Mouse (Mus musculus): ENCODE data around the gene Ehd2. TPM values are rescaled to one million over a fixed set of nuclear protein-coding genes. Genes with fewer than 3 reads are reported as not detected.
A peak's percentile ranks its signal among the peaks of the same experiment; 100 is the strongest.

Gene Ehd2
- total and polyA plus RNA-seq, 2 experiments from 2014 or later: 4.4 to 9.5 TPM

DNA sequence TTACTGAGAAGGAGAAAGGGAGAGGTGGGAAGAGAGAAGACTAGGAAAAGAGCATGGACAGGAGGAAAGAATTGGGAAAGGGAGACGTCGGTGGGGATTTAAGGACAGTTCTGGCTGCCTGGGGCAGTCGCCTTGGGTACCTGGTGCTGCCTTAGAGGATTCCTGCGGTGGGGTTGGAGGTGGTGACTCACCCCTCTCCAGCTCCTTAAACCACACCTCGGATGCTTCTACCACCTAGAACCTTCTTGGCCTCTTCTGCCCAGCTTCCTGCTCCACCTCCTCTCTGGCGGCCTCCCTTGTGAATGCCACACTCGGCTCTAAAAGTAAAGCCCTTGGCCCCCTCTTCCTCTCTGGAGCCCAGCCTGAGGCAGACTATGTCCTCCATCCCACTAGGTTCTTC is 11.9 kb downstream of the Ehd2 start:
- no peaks in the 10 kb centered on the region for H3K4me1 ChIP-seq (ENCODE audit: insufficient read depth, low read length)
- no peaks in the 10 kb centered on the region for H3K36me3 ChIP-seq (ENCODE audit: insufficient read depth, low read length)
- WGBS: 37% methylated on average over 7 of the region's 7 CpGs
- H3K9ac ChIP-seq (replicated peaks; ENCODE audit: low read length): no peak overlapping the region
- no peaks in the 10 kb centered on the region for H3K27me3 ChIP-seq (ENCODE audit: insufficient read depth, low read length)
- H3K27ac ChIP-seq: no peak overlapping the region
- H3K4me3 ChIP-seq (ENCODE audit: low read length): no peak overlapping the region
- TF ChIP-seq CTCF (IDR thresholded peaks at IDR 0.05; ENCODE audit: low read depth): no peak
- no peaks in the 10 kb centered on the region for H3K9me3 ChIP-seq (ENCODE audit: low read length)
- ATAC-seq (no peak), DNase-seq (ENCODE audit: low spot score) (no peak)
- H3K4me2 ChIP-seq (ENCODE audit: low read depth, low read length): peak overlapping the region; percentile 41

DNA sequence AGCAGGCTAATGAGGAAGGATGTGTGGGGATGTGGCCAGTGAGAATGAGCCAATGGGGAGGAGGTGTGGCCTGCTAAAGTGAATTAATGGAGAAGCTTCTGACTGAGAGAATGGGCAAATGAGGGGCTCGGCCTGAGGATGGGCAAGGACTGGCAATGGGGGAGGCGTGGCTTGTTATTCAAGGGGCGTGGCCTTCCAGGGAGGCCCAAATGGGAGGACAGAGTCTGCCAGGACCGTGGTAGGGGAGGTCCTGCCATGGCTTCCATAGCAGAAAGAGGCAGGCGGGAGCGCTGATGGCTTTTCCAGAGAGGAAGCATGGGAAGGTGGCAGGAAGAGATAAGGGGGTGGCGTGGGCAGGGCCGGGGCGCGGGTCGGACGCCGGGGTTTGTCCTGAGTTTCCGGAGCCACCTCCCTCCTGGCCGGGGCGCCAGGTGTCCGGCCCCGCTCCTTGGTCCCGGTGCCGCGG is 12.4 kb downstream of the Ehd2 start:
- Histone ChIP-seq H3K4me1 (ENCODE audit: insufficient read depth, low read length) (no peaks in the 10 kb centered on the region), H3K36me3 (ENCODE audit: insufficient read depth, low read length) (no peaks in the 10 kb centered on the region), H3K9me3 (ENCODE audit: low read length) (no peaks in the 10 kb centered on the region), H3K4me3 (ENCODE audit: low read length) (0 out of 2 replicates have a peak overlapping the region, but pooled peaks have one; percentile 4), H3K4me2 (ENCODE audit: low read depth, low read length) (peak overlapping the region; percentile 41), H3K27me3 (ENCODE audit: insufficient read depth, low read length) (no peaks in the 10 kb centered on the region), H3K9ac (replicated peaks; ENCODE audit: low read length) (peak overlapping the region; percentile 28; the same call in 1 of the 2 replicates), H3K27ac (no peak overlapping the region)
- ATAC-seq (peak; percentile 45; the same call in 1 of the 2 replicates), DNase-seq (ENCODE audit: low spot score) (peak; percentile 13)
- no peak for TF ChIP-seq CTCF (IDR thresholded peaks at IDR 0.05; ENCODE audit: low read depth)
- 4% methylated on average over 20 of the region's 21 CpGs for WGBS

DNA sequence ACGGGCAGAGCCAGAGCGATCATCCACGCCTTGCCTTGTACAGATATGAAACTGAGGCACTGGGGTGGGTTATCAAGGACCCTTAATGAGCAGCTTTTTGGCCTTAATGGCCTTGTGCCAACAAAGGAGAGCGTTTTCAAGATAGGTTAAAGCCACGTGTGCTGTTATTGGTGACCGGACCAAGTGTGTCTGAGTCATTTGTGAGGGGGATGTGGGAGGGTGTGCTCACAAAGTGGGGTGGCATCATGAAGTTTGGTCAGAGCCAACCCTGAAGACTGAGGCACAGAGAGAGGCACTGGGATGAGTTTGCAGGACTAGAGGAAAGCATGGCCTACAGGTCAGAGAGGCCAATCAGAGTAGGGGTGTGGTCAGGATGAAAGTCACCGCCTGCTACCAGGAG is 12.9 kb downstream of the Ehd2 start:
- no peak overlapping the region for H3K27ac ChIP-seq
- peak; percentile 11; the same call in 1 of the 2 replicates for ATAC-seq
- H3K36me3 ChIP-seq (ENCODE audit: insufficient read depth, low read length): no peaks in the 10 kb centered on the region
- whole genome bisulfite sequencing: 95% methylated on average over 7 of the region's 7 CpGs
- no peak for TF ChIP-seq CTCF (IDR thresholded peaks at IDR 0.05; ENCODE audit: low read depth)
- no peak overlapping the region for H3K9ac ChIP-seq (replicated peaks; ENCODE audit: low read length)
- DNase-seq (ENCODE audit: low spot score): no peak
- H3K4me3 ChIP-seq (ENCODE audit: low read length): no peak overlapping the region
- no peaks in the 10 kb centered on the region for H3K27me3 ChIP-seq (ENCODE audit: insufficient read depth, low read length)
- no peaks in the 10 kb centered on the region for H3K4me1 ChIP-seq (ENCODE audit: insufficient read depth, low read length)
- H3K9me3 ChIP-seq (ENCODE audit: low read length): no peaks in the 10 kb centered on the region
- no peak overlapping the region for H3K4me2 ChIP-seq (ENCODE audit: low read depth, low read length)

GRCm38 (mm10) chr7:15953307-15954074 is 13.9 kb downstream of the Ehd2 start:
- TF ChIP-seq CTCF (IDR thresholded peaks at IDR 0.05; ENCODE audit: low read depth): peak; percentile 47; the same call in 1 of the 2 replicates
- H3K4me2 ChIP-seq (ENCODE audit: low read depth, low read length): no peak overlapping the region
- no peaks in the 10 kb centered on the region for H3K36me3 ChIP-seq (ENCODE audit: insufficient read depth, low read length)
- H3K9me3 ChIP-seq (ENCODE audit: low read length): no peaks in the 10 kb centered on the region
- H3K27me3 ChIP-seq (ENCODE audit: insufficient read depth, low read length): no peaks in the 10 kb centered on the region
- whole genome bisulfite sequencing: 89% methylated on average over 13 of the region's 13 CpGs
- DNase-seq (ENCODE audit: low spot score) (no peak), ATAC-seq (no peak)
- H3K4me3 ChIP-seq (ENCODE audit: low read length): no peak overlapping the region
- no peaks in the 10 kb centered on the region for H3K4me1 ChIP-seq (ENCODE audit: insufficient read depth, low read length)
- H3K27ac ChIP-seq: no peak overlapping the region
- no peak overlapping the region for H3K9ac ChIP-seq (replicated peaks; ENCODE audit: low read length)

- no peak overlapping the region for H3K4me2 ChIP-seq (ENCODE audit: low read depth, low read length)
- DNase-seq (ENCODE audit: low spot score): no peak
- no peaks in the 10 kb centered on the region for H3K27me3 ChIP-seq (ENCODE audit: insufficient read depth, low read length)
- H3K9me3 ChIP-seq (ENCODE audit: low read length): no peaks in the 10 kb centered on the region
- no peak for TF ChIP-seq CTCF (IDR thresholded peaks at IDR 0.05; ENCODE audit: low read depth)
- no peak overlapping the region for H3K4me3 ChIP-seq (ENCODE audit: low read length)
- no peaks in the 10 kb centered on the region for H3K4me1 ChIP-seq (ENCODE audit: insufficient read depth, low read length)
- ATAC-seq: no peak
- no peak overlapping the region for H3K9ac ChIP-seq (replicated peaks; ENCODE audit: low read length)
- H3K36me3 ChIP-seq (ENCODE audit: insufficient read depth, low read length): no peaks in the 10 kb centered on the region
- 83% methylated on average over 3 of the region's 3 CpGs for WGBS
- H3K27ac ChIP-seq: no peak overlapping the region
Measured at GRCm38 (mm10) chr7:15952416-15952815, 15.0 kb downstream of the Ehd2 start.

GRCm38 (mm10) chr7:15950008-15950407 is 17.4 kb downstream of the Ehd2 start:
- Histone ChIP-seq H3K4me3 (ENCODE audit: low read length) (no peak overlapping the region), H3K27me3 (ENCODE audit: insufficient read depth, low read length) (no peaks in the 10 kb centered on the region), H3K36me3 (ENCODE audit: insufficient read depth, low read length) (no peaks in the 10 kb centered on the region), H3K9ac (replicated peaks; ENCODE audit: low read length) (no peak overlapping the region), H3K9me3 (ENCODE audit: low read length) (no peaks in the 10 kb centered on the region), H3K27ac (no peak overlapping the region), H3K4me1 (ENCODE audit: insufficient read depth, low read length) (peaks cover 2% of the 10 kb centered on the region; the same call in 1 of the 2 replicates), H3K4me2 (ENCODE audit: low read depth, low read length) (no peak overlapping the region)
- DNase-seq (ENCODE audit: low spot score): no peak
- WGBS: 93% methylated on average over 15 of the region's 15 CpGs
- TF ChIP-seq CTCF (IDR thresholded peaks at IDR 0.05; ENCODE audit: low read depth): no peak
- no peak for ATAC-seq
